Mouse (Mus musculus) stomach, embryonic 15.5 days (tissue): ENCODE results near the gene Pld2. TPM values are rescaled to one million over a fixed set of nuclear protein-coding genes. Genes with fewer than 3 reads are reported as not detected.
"Not testable (repeated sequence)": the region's sequence is repeated elsewhere in the genome, so short reads cannot be mapped to it uniquely, and the experiment has no call there.

ENCODE experiments used
- ATAC-seq: fragments of 200-750 bp; cut with Nextera tagmentation; 2 replicates; pipeline ENCODE4 v1.8.0; 2017; ENCODE audit warnings: low read depth, moderate number of reproducible peaks, moderate TSS enrichment; ENCODE audit not compliant: insufficient read depth, low FRiP score
- H3K27ac ChIP-seq: fragments of 300-500 bp; sonication (generic); 2 replicates; pipeline ENCODE4 v1.5.1; 2015; ENCODE audit warnings: mild to moderate bottlenecking, inconsistent platforms
- H3K27me3 ChIP-seq: fragments of 300-500 bp; sonication (generic); replicated peaks from 2 replicates; pipeline ENCODE4 v1.6.1; 2015; ENCODE audit warnings: inconsistent platforms
- H3K36me3 ChIP-seq: fragments of 300-500 bp; sonication (generic); 2 replicates; pipeline ENCODE4 v1.6.1; 2015; ENCODE audit warnings: inconsistent platforms
- H3K4me1 ChIP-seq: fragments of 300-500 bp; sonication (generic); 2 replicates; pipeline ENCODE4 v1.6.1; 2015; ENCODE audit warnings: inconsistent platforms
- H3K4me2 ChIP-seq: fragments of 300-500 bp; sonication (generic); 2 replicates; pipeline ENCODE4 v1.6.1; 2015; ENCODE audit warnings: mild to moderate bottlenecking, inconsistent platforms
- H3K4me3 ChIP-seq: fragments of 300-500 bp; sonication (generic); replicated peaks from 2 replicates; pipeline ENCODE4 v1.5.1; 2015; ENCODE audit warnings: inconsistent platforms
- H3K9ac ChIP-seq: fragments of 300-500 bp; sonication (generic); 2 replicates; pipeline ENCODE4 v1.6.1; 2015; ENCODE audit warnings: inconsistent platforms
- H3K9me3 ChIP-seq: fragments of 300-500 bp; sonication (generic); 2 replicates; pipeline ENCODE4 v1.6.1; 2016; ENCODE audit warnings: inconsistent platforms
- WGBS: fragments of 180-500 bp; shearing (Covaris S2); methylation state at CpG from one replicate; pipeline ENCODE4 v1.1.7; 2015; 5-methylcytosine and 5-hydroxymethylcytosine counted together
- polyA plus RNA-seq: library from polyadenylated mRNA; unstranded; fragments of >200 nt; fragmentation: Nextera tagmentation; extraction: Ambion mirVana; gene quantifications from 2 replicates; pipeline ENCODE4 v1.2.1, GENCODE M21; 2015

Gene Pld2
- polyA plus RNA-seq, 1 experiment from 2014 or later, result 12.9 TPM

- H3K27me3 ChIP-seq, result no peaks in the 10 kb centered on the region
- no peaks in the 10 kb centered on the region for H3K9me3 ChIP-seq
- 60% methylated on average over 11 of the region's 11 CpGs for WGBS
- no peak for ATAC-seq
- H3K27ac ChIP-seq, result no peak overlapping the region
- H3K4me1 ChIP-seq, result 0 out of 2 replicates have a peak, but pooled peaks cover 3% of the 10 kb centered on the region
- no peak overlapping the region for H3K9ac ChIP-seq
- no peak overlapping the region for H3K4me2 ChIP-seq
- no peaks in the 10 kb centered on the region for H3K36me3 ChIP-seq
- no peak overlapping the region for H3K4me3 ChIP-seq
Observed at GRCm38 (mm10) chr11:70513520-70513919, 26.3 kb upstream of the Pld2 start.

GRCm38 (mm10) chr11:70514288-70514687 lies 25.6 kb upstream of the Pld2 start, which contains the start of gene Vmo1:
Gene Vmo1 (minus strand): TSS chr11:70514616.
- Histone ChIP-seq H3K36me3 (no peaks in the 10 kb centered on the region), H3K9me3 (no peaks in the 10 kb centered on the region), H3K4me2 (no peak within 1 kb of the TSS), H3K9ac (no peak within 1 kb of the TSS), H3K27me3 (no peaks in the 10 kb centered on the region), H3K4me3 (no peak within 1 kb of the TSS), H3K27ac (no peak within 1 kb of the TSS), H3K4me1 (0 out of 2 replicates have a peak, but pooled peaks cover 3% of the 10 kb centered on the region)
- no peak for ATAC-seq
- WGBS, result 82% methylated on average over 7 of the region's 7 CpGs

- H3K4me2 ChIP-seq, result no peak overlapping the region
- WGBS, result 19% methylated on average over 2 of the region's 2 CpGs
- peaks cover 9% of the 10 kb centered on the region; the same call in 1 of the 2 replicates for H3K4me1 ChIP-seq
- H3K36me3 ChIP-seq, result no peaks in the 10 kb centered on the region
- no peak for ATAC-seq
- no peaks in the 10 kb centered on the region for H3K9me3 ChIP-seq
- H3K4me3 ChIP-seq, result no peak overlapping the region
- no peaks in the 10 kb centered on the region for H3K27me3 ChIP-seq
- no peak overlapping the region for H3K27ac ChIP-seq
- H3K9ac ChIP-seq, result no peak overlapping the region
Observed at GRCm38 (mm10) chr11:70516352-70516751, 23.5 kb upstream of the Pld2 start.

- peaks cover 9% of the 10 kb centered on the region; the same call in 1 of the 2 replicates for H3K4me1 ChIP-seq
- no peak overlapping the region for H3K27ac ChIP-seq
- no peaks in the 10 kb centered on the region for H3K36me3 ChIP-seq
- 33% methylated on average over 1 of the region's 1 CpGs for WGBS
- H3K4me3 ChIP-seq, result no peak overlapping the region
- no peaks in the 10 kb centered on the region for H3K9me3 ChIP-seq
- ATAC-seq, result no peak
- no peak overlapping the region for H3K9ac ChIP-seq
- H3K27me3 ChIP-seq, result no peaks in the 10 kb centered on the region
- H3K4me2 ChIP-seq, result no peak overlapping the region
Observed at GRCm38 (mm10) chr11:70518436-70518835, 21.4 kb upstream of the Pld2 start.

- peak within 1 kb of the TSS; percentile 42 for H3K4me3 ChIP-seq
- peak within 1 kb of the TSS; percentile 46 for H3K9ac ChIP-seq
- 74% methylated on average over 10 of the region's 10 CpGs for WGBS
- H3K36me3 ChIP-seq, result no peaks in the 10 kb centered on the region
- peak within 1 kb of the TSS; percentile 57 for H3K4me2 ChIP-seq
- H3K27me3 ChIP-seq, result no peaks in the 10 kb centered on the region
- no peak for ATAC-seq
- peaks cover 9% of the 10 kb centered on the region; the same call in 1 of the 2 replicates for H3K4me1 ChIP-seq
- no peaks in the 10 kb centered on the region for H3K9me3 ChIP-seq
- H3K27ac ChIP-seq, result peak within 1 kb of the TSS; percentile 78
Observed at GRCm38 (mm10) chr11:70518923-70519322, 20.9 kb upstream of the Pld2 start, which contains the start of gene Gltpd2. Gene Gltpd2 (plus strand): TSS chr11:70519196.

- Histone ChIP-seq H3K9ac (peak overlapping the region; percentile 46), H3K4me3 (peak overlapping the region; percentile 42), H3K9me3 (no peaks in the 10 kb centered on the region), H3K36me3 (no peaks in the 10 kb centered on the region), H3K4me1 (peaks cover 9% of the 10 kb centered on the region; the same call in 1 of the 2 replicates), H3K27me3 (no peaks in the 10 kb centered on the region), H3K27ac (peak overlapping the region; percentile 78), H3K4me2 (peak overlapping the region; percentile 57)
- WGBS, result 15% methylated on average over 41 of the region's 41 CpGs
- peak; percentile 38; the same call in 1 of the 2 replicates for ATAC-seq
Observed at GRCm38 (mm10) chr11:70520178-70520769, 19.6 kb upstream of the Pld2 start.

- H3K4me3 ChIP-seq, H3K27ac ChIP-seq, H3K9me3 ChIP-seq, H3K4me2 ChIP-seq, ATAC-seq, H3K9ac ChIP-seq, H3K27me3 ChIP-seq: not testable (repeated sequence)
- peaks cover 21% of the 10 kb centered on the region for H3K36me3 ChIP-seq
- peaks cover 21% of the 10 kb centered on the region for H3K4me1 ChIP-seq
- WGBS, result 86% methylated on average over 8 of the region's 8 CpGs
Observed at GRCm38 (mm10) chr11:70523306-70523989, 16.4 kb upstream of the Pld2 start.

GRCm38 (mm10) chr11:70524782-70525181 lies 15.1 kb upstream of the Pld2 start:
- Histone ChIP-seq H3K9me3 (no peaks in the 10 kb centered on the region), H3K4me2 (peak overlapping the region; percentile 53), H3K9ac (no peak overlapping the region), H3K36me3 (peaks cover 22% of the 10 kb centered on the region), H3K4me1 (peaks cover 17% of the 10 kb centered on the region), H3K27ac (no peak overlapping the region), H3K27me3 (no peaks in the 10 kb centered on the region), H3K4me3 (peak overlapping the region; percentile 75)
- WGBS, result 2% methylated on average over 8 of the region's 8 CpGs
- 0 out of 2 replicates have a peak, but pooled peaks have one; percentile 5 for ATAC-seq

GRCm38 (mm10) chr11:70525184-70525678 lies 14.6 kb upstream of the Pld2 start, which contains the start of gene Psmb6:
Gene Psmb6 (plus strand): TSS chr11:70525367.
- peaks cover 13% of the 10 kb centered on the region for H3K4me1 ChIP-seq
- peak; percentile 93 for ATAC-seq
- peak within 1 kb of the TSS; percentile 74 for H3K4me2 ChIP-seq
- H3K27me3 ChIP-seq, result no peaks in the 10 kb centered on the region
- H3K9me3 ChIP-seq, result no peaks in the 10 kb centered on the region
- H3K36me3 ChIP-seq, result peaks cover 22% of the 10 kb centered on the region
- H3K4me3 ChIP-seq, result peak within 1 kb of the TSS; percentile 75
- H3K9ac ChIP-seq, result peak within 1 kb of the TSS; percentile 56; the same call in 1 of the 2 replicates
- no peak within 1 kb of the TSS for H3K27ac ChIP-seq
- WGBS, result under 1% methylated on average over 25 of the region's 26 CpGs

- 4% methylated on average over 12 of the region's 12 CpGs for WGBS
- ATAC-seq, result no peak
- peak overlapping the region; percentile 75 for H3K4me3 ChIP-seq
- peak overlapping the region; percentile 74 for H3K4me2 ChIP-seq
- H3K36me3 ChIP-seq, result peaks cover 22% of the 10 kb centered on the region
- no peak overlapping the region for H3K27ac ChIP-seq
- H3K4me1 ChIP-seq, result peaks cover 11% of the 10 kb centered on the region
- H3K9ac ChIP-seq, result peak overlapping the region; percentile 56; the same call in 1 of the 2 replicates
- H3K27me3 ChIP-seq, result no peaks in the 10 kb centered on the region
- H3K9me3 ChIP-seq, result no peaks in the 10 kb centered on the region
Observed at GRCm38 (mm10) chr11:70525726-70526125, 14.1 kb upstream of the Pld2 start.

GRCm38 (mm10) chr11:70526211-70526610 lies 13.7 kb upstream of the Pld2 start:
- Histone ChIP-seq H3K36me3 (peaks cover 22% of the 10 kb centered on the region), H3K27ac (no peak overlapping the region), H3K4me2 (peak overlapping the region; percentile 74), H3K4me1 (peaks cover 11% of the 10 kb centered on the region), H3K27me3 (no peaks in the 10 kb centered on the region), H3K9me3 (no peaks in the 10 kb centered on the region), H3K4me3 (peak overlapping the region; percentile 75), H3K9ac (peak overlapping the region; percentile 56; the same call in 1 of the 2 replicates)
- WGBS, result 83% methylated on average over 12 of the region's 12 CpGs
- ATAC-seq, result no peak

GRCm38 (mm10) chr11:70528610-70529009 lies 11.3 kb upstream of the Pld2 start:
- H3K4me2 ChIP-seq, result no peak overlapping the region
- no peak overlapping the region for H3K9ac ChIP-seq
- H3K4me3 ChIP-seq, result no peak overlapping the region
- H3K27me3 ChIP-seq, result no peaks in the 10 kb centered on the region
- ATAC-seq, result no peak
- 82% methylated on average over 7 of the region's 7 CpGs for WGBS
- no peak overlapping the region for H3K27ac ChIP-seq
- no peaks in the 10 kb centered on the region for H3K9me3 ChIP-seq
- H3K4me1 ChIP-seq, result peaks cover 11% of the 10 kb centered on the region
- H3K36me3 ChIP-seq, result peaks cover 22% of the 10 kb centered on the region
